Mouse (Mus musculus): Measurements from ENCODE around the gene Dock1. TPM values are rescaled to one million over a fixed set of nuclear protein-coding genes. Genes with fewer than 3 reads are reported as not detected.

The Dock1 gene
- polyA plus RNA-seq, 1 experiment, result 2.1 TPM

DNA sequence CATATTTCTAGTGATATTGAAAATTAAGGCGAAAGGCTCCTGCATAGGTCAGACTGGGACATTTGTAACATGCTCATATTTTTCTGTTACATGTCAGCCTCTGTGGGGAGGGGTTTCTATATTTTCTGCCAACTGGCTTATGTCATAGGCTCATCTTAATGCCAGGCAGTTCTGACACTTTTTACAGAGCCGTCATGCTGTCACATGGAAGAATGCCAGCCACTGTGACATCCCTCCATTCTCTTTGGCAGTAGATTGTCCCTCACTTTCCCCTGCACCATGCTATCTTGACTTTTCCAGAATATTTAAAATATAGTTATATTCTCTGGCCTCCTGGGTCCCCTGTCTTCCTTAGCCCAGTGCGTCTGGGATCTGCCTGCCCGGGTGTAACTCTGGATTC lies 172.3 kb downstream of the Dock1 start:
- Histone ChIP-seq H3K27me3 (ENCODE audit: control insufficient read depth, insufficient read depth, low read length) (no peaks in the 10 kb centered on the region), H3K36me3 (ENCODE audit: control insufficient read depth, insufficient read depth, low read length) (no peaks in the 10 kb centered on the region), H3K4me1 (ENCODE audit: control insufficient read depth, insufficient read depth, insufficient read length) (no peaks in the 10 kb centered on the region), H3K27ac (ENCODE audit: insufficient read depth, low read length) (no peak overlapping the region), H3K4me3 (ENCODE audit: extremely low read depth, insufficient read depth, insufficient read length) (no peak overlapping the region)
- no peak for DNase-seq (ENCODE audit: low read depth in 1 of 2, low spot score in 2 of 2)
- WGBS, result 89% methylated on average over 4 of the region's 4 CpGs
- TF ChIP-seq CTCF (IDR thresholded peaks at IDR 0.05; ENCODE audit: extremely low read depth, insufficient read depth, insufficient read length, insufficient replicate concordance) (no peak), POLR2A (IDR thresholded peaks at IDR 0.05; ENCODE audit: low read depth, low read length) (no peak)

DNA sequence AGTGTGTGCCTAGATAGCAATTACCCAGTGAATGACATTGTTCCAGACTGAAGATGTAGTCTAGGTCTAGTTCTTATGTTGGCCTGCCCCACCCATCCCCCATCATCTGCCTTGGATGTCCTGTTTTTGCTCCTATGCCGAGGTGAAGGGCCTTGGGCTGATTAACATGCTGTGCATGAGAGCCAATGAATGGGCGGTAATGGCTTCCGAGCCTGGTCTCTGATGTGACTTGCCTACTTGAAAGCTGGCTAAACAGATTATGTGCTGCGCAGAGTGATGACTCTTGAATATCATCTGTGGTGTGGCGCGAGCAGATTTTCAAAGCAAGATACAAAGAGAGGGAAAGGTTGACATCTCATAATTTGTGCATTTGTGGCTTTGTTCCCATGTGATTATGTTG lies 191.5 kb downstream of the Dock1 start:
- no peak for DNase-seq (ENCODE audit: low read depth in 1 of 2, low spot score in 2 of 2)
- Histone ChIP-seq H3K36me3 (ENCODE audit: control insufficient read depth, insufficient read depth, low read length) (no peaks in the 10 kb centered on the region), H3K4me3 (ENCODE audit: extremely low read depth, insufficient read depth, insufficient read length) (no peak overlapping the region), H3K4me1 (ENCODE audit: control insufficient read depth, insufficient read depth, insufficient read length) (no peaks in the 10 kb centered on the region), H3K27me3 (ENCODE audit: control insufficient read depth, insufficient read depth, low read length) (no peaks in the 10 kb centered on the region), H3K27ac (ENCODE audit: insufficient read depth, low read length) (no peak overlapping the region)
- WGBS, result 91% methylated on average over 6 of the region's 6 CpGs
- TF ChIP-seq POLR2A (IDR thresholded peaks at IDR 0.05; ENCODE audit: low read depth, low read length) (no peak), CTCF (IDR thresholded peaks at IDR 0.05; ENCODE audit: extremely low read depth, insufficient read depth, insufficient read length, insufficient replicate concordance) (no peak)

- no peaks in the 10 kb centered on the region for H3K4me1 ChIP-seq (ENCODE audit: control insufficient read depth, insufficient read depth, insufficient read length)
- no peak for DNase-seq (ENCODE audit: low read depth in 1 of 2, low spot score in 2 of 2)
- no peaks in the 10 kb centered on the region for H3K27me3 ChIP-seq (ENCODE audit: control insufficient read depth, insufficient read depth, low read length)
- no peak overlapping the region for H3K27ac ChIP-seq (ENCODE audit: insufficient read depth, low read length)
- TF ChIP-seq CTCF (IDR thresholded peaks at IDR 0.05; ENCODE audit: extremely low read depth, insufficient read depth, insufficient read length, insufficient replicate concordance) (no peak), POLR2A (IDR thresholded peaks at IDR 0.05; ENCODE audit: low read depth, low read length) (no peak)
- H3K36me3 ChIP-seq (ENCODE audit: control insufficient read depth, insufficient read depth, low read length), result no peaks in the 10 kb centered on the region
- WGBS, result 87% methylated on average over 2 of the region's 2 CpGs
- H3K4me3 ChIP-seq (ENCODE audit: extremely low read depth, insufficient read depth, insufficient read length), result no peak overlapping the region
Observed at GRCm38 (mm10) chr7:134864175-134864574, 193.7 kb downstream of the Dock1 start.

DNA sequence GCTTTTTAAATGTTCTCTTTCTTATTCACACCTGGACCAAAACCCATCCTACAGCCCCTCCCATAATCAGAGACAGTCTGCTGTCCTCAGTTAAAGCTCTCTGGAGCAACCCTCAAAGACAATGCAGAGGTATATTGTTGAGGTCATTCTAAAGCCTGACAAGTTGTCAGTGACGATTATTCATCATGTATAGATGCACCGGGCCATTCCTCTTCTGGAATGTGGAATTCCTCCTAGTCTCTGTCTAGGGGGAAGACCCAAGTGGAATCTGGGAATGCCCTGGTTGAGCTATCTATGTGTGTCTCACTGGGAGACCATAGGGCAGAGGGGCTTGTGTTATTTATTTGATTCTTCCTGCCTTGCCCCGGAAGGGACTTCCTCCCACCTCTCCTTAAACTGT lies 202.1 kb downstream of the Dock1 start:
- Histone ChIP-seq H3K4me3 (ENCODE audit: extremely low read depth, insufficient read depth, insufficient read length) (no peak overlapping the region), H3K27me3 (ENCODE audit: control insufficient read depth, insufficient read depth, low read length) (no peaks in the 10 kb centered on the region), H3K36me3 (ENCODE audit: control insufficient read depth, insufficient read depth, low read length) (no peaks in the 10 kb centered on the region), H3K27ac (ENCODE audit: insufficient read depth, low read length) (no peak overlapping the region), H3K4me1 (ENCODE audit: control insufficient read depth, insufficient read depth, insufficient read length) (no peaks in the 10 kb centered on the region)
- no peak for DNase-seq (ENCODE audit: low read depth in 1 of 2, low spot score in 2 of 2)
- no peak for TF ChIP-seq POLR2A (IDR thresholded peaks at IDR 0.05; ENCODE audit: low read depth, low read length)
- no peak for TF ChIP-seq CTCF (IDR thresholded peaks at IDR 0.05; ENCODE audit: extremely low read depth, insufficient read depth, insufficient read length, insufficient replicate concordance)
- 82% methylated on average over 3 of the region's 3 CpGs for WGBS

DNA sequence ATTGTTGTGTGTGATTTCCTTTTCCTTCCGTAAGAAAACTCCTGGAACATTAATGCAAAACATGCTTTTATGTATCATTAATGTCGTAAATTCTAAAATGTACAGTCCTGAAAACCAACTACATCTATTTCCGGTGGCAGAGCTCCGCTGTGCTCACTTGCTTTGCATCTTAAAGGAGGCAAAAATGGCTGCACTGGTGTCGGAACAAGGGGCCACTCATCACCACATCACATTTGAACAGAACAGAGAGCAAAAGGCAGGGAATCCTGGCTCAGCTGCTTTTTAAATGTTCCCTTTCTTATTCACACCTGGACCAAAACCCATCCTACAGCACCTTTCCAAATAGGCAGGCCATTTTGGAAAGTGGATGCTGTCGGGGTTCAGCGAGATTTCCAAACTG lies 202.5 kb downstream of the Dock1 start:
- H3K27me3 ChIP-seq (ENCODE audit: control insufficient read depth, insufficient read depth, low read length), result no peaks in the 10 kb centered on the region
- no peaks in the 10 kb centered on the region for H3K36me3 ChIP-seq (ENCODE audit: control insufficient read depth, insufficient read depth, low read length)
- no peak overlapping the region for H3K4me3 ChIP-seq (ENCODE audit: extremely low read depth, insufficient read depth, insufficient read length)
- no peaks in the 10 kb centered on the region for H3K4me1 ChIP-seq (ENCODE audit: control insufficient read depth, insufficient read depth, insufficient read length)
- no peak for DNase-seq (ENCODE audit: low read depth in 1 of 2, low spot score in 2 of 2)
- TF ChIP-seq POLR2A (IDR thresholded peaks at IDR 0.05; ENCODE audit: low read depth, low read length), result no peak
- no peak for TF ChIP-seq CTCF (IDR thresholded peaks at IDR 0.05; ENCODE audit: extremely low read depth, insufficient read depth, insufficient read length, insufficient replicate concordance)
- 89% methylated on average over 7 of the region's 7 CpGs for WGBS
- no peak overlapping the region for H3K27ac ChIP-seq (ENCODE audit: insufficient read depth, low read length)

GRCm38 (mm10) chr7:134878985-134879384 lies 208.5 kb downstream of the Dock1 start:
- 92% methylated on average over 6 of the region's 6 CpGs for WGBS
- Histone ChIP-seq H3K36me3 (ENCODE audit: control insufficient read depth, insufficient read depth, low read length) (no peaks in the 10 kb centered on the region), H3K27me3 (ENCODE audit: control insufficient read depth, insufficient read depth, low read length) (no peaks in the 10 kb centered on the region), H3K4me1 (ENCODE audit: control insufficient read depth, insufficient read depth, insufficient read length) (no peaks in the 10 kb centered on the region), H3K27ac (ENCODE audit: insufficient read depth, low read length) (no peak overlapping the region), H3K4me3 (ENCODE audit: extremely low read depth, insufficient read depth, insufficient read length) (no peak overlapping the region)
- TF ChIP-seq POLR2A (IDR thresholded peaks at IDR 0.05; ENCODE audit: low read depth, low read length) (no peak), CTCF (IDR thresholded peaks at IDR 0.05; ENCODE audit: extremely low read depth, insufficient read depth, insufficient read length, insufficient replicate concordance) (no peak)
- no peak for DNase-seq (ENCODE audit: low read depth in 1 of 2, low spot score in 2 of 2)

DNA sequence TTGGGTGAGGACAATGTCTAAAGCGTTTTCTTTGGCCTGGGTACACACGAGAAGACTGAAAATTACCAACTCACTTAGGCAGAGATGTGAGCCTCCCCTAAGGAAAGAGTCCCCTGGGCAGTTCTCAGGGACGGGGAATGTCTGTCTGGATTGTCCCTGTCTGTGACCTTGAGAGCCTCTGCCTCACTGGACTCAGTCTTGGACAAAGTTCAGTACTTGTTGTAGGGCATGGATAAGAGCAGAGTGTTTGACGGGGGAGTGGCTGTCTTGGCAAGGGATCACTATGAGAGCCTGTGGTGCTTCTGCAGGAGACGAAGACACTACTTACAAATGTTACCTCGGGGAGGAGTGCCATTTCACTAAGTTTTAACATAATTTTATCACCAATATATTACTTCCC lies 210.0 kb downstream of the Dock1 start:
- H3K36me3 ChIP-seq (ENCODE audit: control insufficient read depth, insufficient read depth, low read length), result no peaks in the 10 kb centered on the region
- TF ChIP-seq CTCF (IDR thresholded peaks at IDR 0.05; ENCODE audit: extremely low read depth, insufficient read depth, insufficient read length, insufficient replicate concordance) (no peak), POLR2A (IDR thresholded peaks at IDR 0.05; ENCODE audit: low read depth, low read length) (no peak)
- 84% methylated on average over 6 of the region's 6 CpGs for WGBS
- no peak overlapping the region for H3K27ac ChIP-seq (ENCODE audit: insufficient read depth, low read length)
- H3K4me3 ChIP-seq (ENCODE audit: extremely low read depth, insufficient read depth, insufficient read length), result no peak overlapping the region
- no peaks in the 10 kb centered on the region for H3K27me3 ChIP-seq (ENCODE audit: control insufficient read depth, insufficient read depth, low read length)
- no peak for DNase-seq (ENCODE audit: low read depth in 1 of 2, low spot score in 2 of 2)
- H3K4me1 ChIP-seq (ENCODE audit: control insufficient read depth, insufficient read depth, insufficient read length), result no peaks in the 10 kb centered on the region

All from spleen, adult 2 months (tissue).